Mouse (Mus musculus) embryonic facial prominence, embryonic 15.5 days (tissue): ENCODE results near the gene Exoc4. TPM values are rescaled to one million over a fixed set of nuclear protein-coding genes. Genes with fewer than 3 reads are reported as not detected.

Source experiments
- ATAC-seq: fragments of 200-750 bp; cut with Nextera tagmentation; 2 replicates; pipeline ENCODE4 v1.8.0; 2017; ENCODE audit warnings: low read depth, moderate TSS enrichment; ENCODE audit not compliant: insufficient number of reproducible peaks, low FRiP score, low TSS enrichment
- H3K27ac ChIP-seq: fragments of 300-500 bp; sonication (generic); replicated peaks from 2 replicates; pipeline ENCODE4 v1.5.1; 2015; ENCODE audit warnings: mild to moderate bottlenecking, inconsistent platforms
- H3K27me3 ChIP-seq: fragments of 300-500 bp; sonication (generic); 2 replicates; pipeline ENCODE4 v1.6.1; 2015; ENCODE audit warnings: inconsistent platforms
- H3K36me3 ChIP-seq: fragments of 300-500 bp; sonication (generic); 2 replicates; pipeline ENCODE4 v1.6.1; 2015; ENCODE audit warnings: mild to moderate bottlenecking, inconsistent platforms
- H3K4me1 ChIP-seq: fragments of 300-500 bp; sonication (generic); 2 replicates; pipeline ENCODE4 v1.6.1; 2015; ENCODE audit warnings: inconsistent platforms
- H3K4me2 ChIP-seq: fragments of 300-500 bp; sonication (generic); replicated peaks from 2 replicates; pipeline ENCODE4 v1.6.1; 2015; ENCODE audit warnings: mild to moderate bottlenecking, inconsistent platforms
- H3K4me3 ChIP-seq: fragments of 300-500 bp; sonication (generic); replicated peaks from 2 replicates; pipeline ENCODE4 v1.5.1; 2015; ENCODE audit warnings: mild to moderate bottlenecking, inconsistent platforms
- H3K9ac ChIP-seq: fragments of 300-500 bp; sonication (generic); 2 replicates; pipeline ENCODE4 v1.6.1; 2015; ENCODE audit warnings: inconsistent platforms
- H3K9me3 ChIP-seq: fragments of 300-500 bp; sonication (generic); replicated peaks from 2 replicates; pipeline ENCODE4 v1.6.1; 2016; ENCODE audit warnings: inconsistent platforms
- WGBS: fragments of 180-500 bp; shearing (Covaris S2); methylation state at CpG from one replicate; pipeline ENCODE4 v1.1.7; 2015; 5-methylcytosine and 5-hydroxymethylcytosine counted together
- polyA plus RNA-seq: library from polyadenylated mRNA; unstranded; fragments of >200 nt; fragmentation: Nextera tagmentation; extraction: Ambion mirVana; gene quantifications from 2 replicates; pipeline ENCODE4 v1.2.1, GENCODE M21; 2015

Gene Exoc4
- polyA plus RNA-seq, 1 experiment from 2014 or later, result 36.7 TPM

GRCm38 (mm10) chr6:33261606-33262005 is 12.7 kb downstream of the Exoc4 start:
- no peak overlapping the region for H3K9ac ChIP-seq
- no peaks in the 10 kb centered on the region for H3K9me3 ChIP-seq
- no peak overlapping the region for H3K4me2 ChIP-seq
- peaks cover 2% of the 10 kb centered on the region for H3K36me3 ChIP-seq
- no peak overlapping the region for H3K27ac ChIP-seq
- no peak overlapping the region for H3K4me3 ChIP-seq
- ATAC-seq, result no peak
- no peaks in the 10 kb centered on the region for H3K27me3 ChIP-seq
- WGBS, result 50% methylated on average over 3 of the region's 3 CpGs
- no peaks in the 10 kb centered on the region for H3K4me1 ChIP-seq

DNA sequence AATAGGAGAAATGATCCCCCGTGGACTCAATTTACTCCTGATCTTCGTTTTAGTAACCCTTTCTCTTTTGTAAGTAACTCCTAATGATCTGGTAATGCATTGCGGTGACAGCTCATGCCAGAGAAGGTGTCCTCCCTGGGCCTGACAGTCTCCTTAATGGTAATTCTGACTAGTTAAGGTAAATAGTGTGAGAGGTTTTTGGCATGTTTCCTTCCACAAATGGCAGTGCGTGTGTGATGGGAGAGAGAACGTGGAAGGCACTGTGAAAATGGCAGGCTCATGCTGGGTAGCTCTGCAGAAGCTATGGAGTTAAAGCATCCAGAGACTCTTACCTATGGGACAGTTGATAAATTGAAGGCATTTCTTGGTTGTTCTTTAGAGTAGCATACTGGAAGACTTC is 15.1 kb downstream of the Exoc4 start:
- no peak overlapping the region for H3K9ac ChIP-seq
- ATAC-seq, result no peak
- H3K4me2 ChIP-seq, result no peak overlapping the region
- 77% methylated on average over 5 of the region's 5 CpGs for WGBS
- H3K4me3 ChIP-seq, result no peak overlapping the region
- H3K27me3 ChIP-seq, result no peaks in the 10 kb centered on the region
- H3K36me3 ChIP-seq, result peaks cover 11% of the 10 kb centered on the region
- no peaks in the 10 kb centered on the region for H3K9me3 ChIP-seq
- H3K27ac ChIP-seq, result no peak overlapping the region
- no peaks in the 10 kb centered on the region for H3K4me1 ChIP-seq

GRCm38 (mm10) chr6:33264388-33264787 is 15.5 kb downstream of the Exoc4 start:
- no peak overlapping the region for H3K4me3 ChIP-seq
- no peaks in the 10 kb centered on the region for H3K9me3 ChIP-seq
- H3K4me1 ChIP-seq, result no peaks in the 10 kb centered on the region
- WGBS, result 85% methylated on average over 2 of the region's 2 CpGs
- peaks cover 11% of the 10 kb centered on the region for H3K36me3 ChIP-seq
- H3K9ac ChIP-seq, result no peak overlapping the region
- no peak overlapping the region for H3K27ac ChIP-seq
- ATAC-seq, result no peak
- H3K27me3 ChIP-seq, result no peaks in the 10 kb centered on the region
- H3K4me2 ChIP-seq, result no peak overlapping the region

GRCm38 (mm10) chr6:33267571-33267970 is 18.7 kb downstream of the Exoc4 start:
- H3K9ac ChIP-seq, result no peak overlapping the region
- 61% methylated on average over 6 of the region's 6 CpGs for WGBS
- no peaks in the 10 kb centered on the region for H3K4me1 ChIP-seq
- H3K27me3 ChIP-seq, result no peaks in the 10 kb centered on the region
- H3K4me2 ChIP-seq, result no peak overlapping the region
- H3K9me3 ChIP-seq, result no peaks in the 10 kb centered on the region
- no peak for ATAC-seq
- no peak overlapping the region for H3K4me3 ChIP-seq
- peaks cover 11% of the 10 kb centered on the region for H3K36me3 ChIP-seq
- H3K27ac ChIP-seq, result no peak overlapping the region

GRCm38 (mm10) chr6:33283523-33283922 is 34.6 kb downstream of the Exoc4 start:
- Histone ChIP-seq H3K27ac (no peak overlapping the region), H3K4me3 (no peak overlapping the region), H3K9ac (no peak overlapping the region), H3K4me2 (no peak overlapping the region), H3K27me3 (no peaks in the 10 kb centered on the region), H3K36me3 (no peaks in the 10 kb centered on the region), H3K4me1 (no peaks in the 10 kb centered on the region), H3K9me3 (no peaks in the 10 kb centered on the region)
- ATAC-seq, result no peak
- WGBS, result 20% methylated on average over 3 of the region's 3 CpGs

DNA sequence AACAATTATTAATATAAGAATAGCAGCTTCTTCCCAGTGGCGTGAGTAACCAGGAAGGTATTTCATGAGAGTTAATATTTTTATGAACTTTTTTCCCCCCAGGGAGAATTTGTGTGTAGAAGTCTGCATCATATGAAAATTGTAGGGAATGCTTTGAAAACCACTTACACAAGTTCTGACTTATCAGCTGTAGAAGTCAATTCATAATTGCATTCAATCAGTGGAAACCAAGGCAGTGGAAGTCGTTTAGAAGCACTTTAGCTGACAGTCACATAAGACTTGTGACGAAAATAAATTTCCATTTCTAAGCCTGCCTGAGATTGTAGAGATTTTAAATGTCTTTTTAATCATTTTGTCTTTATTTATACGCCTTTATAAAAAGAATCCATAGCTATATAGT is 35.1 kb downstream of the Exoc4 start:
- ATAC-seq, result no peak
- WGBS, result 46% methylated on average over 4 of the region's 4 CpGs
- H3K9me3 ChIP-seq, result no peaks in the 10 kb centered on the region

GRCm38 (mm10) chr6:33286376-33286775 is 37.5 kb downstream of the Exoc4 start:
- H3K27me3 ChIP-seq, result no peaks in the 10 kb centered on the region
- WGBS, result 70% methylated on average over 6 of the region's 6 CpGs
- H3K4me2 ChIP-seq, result no peak overlapping the region
- no peaks in the 10 kb centered on the region for H3K9me3 ChIP-seq
- no peak overlapping the region for H3K27ac ChIP-seq
- H3K4me3 ChIP-seq, result no peak overlapping the region
- H3K4me1 ChIP-seq, result no peaks in the 10 kb centered on the region
- no peak for ATAC-seq
- H3K9ac ChIP-seq, result no peak overlapping the region
- H3K36me3 ChIP-seq, result no peaks in the 10 kb centered on the region

More for the DNA sequence above, 35.1 kb downstream of the Exoc4 start:
- no peak overlapping the region for H3K4me3 ChIP-seq
- no peaks in the 10 kb centered on the region for H3K27me3 ChIP-seq
- no peaks in the 10 kb centered on the region for H3K4me1 ChIP-seq
- no peak overlapping the region for H3K4me2 ChIP-seq
- H3K36me3 ChIP-seq, result no peaks in the 10 kb centered on the region
- no peak overlapping the region for H3K9ac ChIP-seq
- H3K27ac ChIP-seq, result no peak overlapping the region

GRCm38 (mm10) chr6:33294626-33295025 is 45.7 kb downstream of the Exoc4 start:
- Histone ChIP-seq H3K27ac (no peak overlapping the region), H3K27me3 (no peaks in the 10 kb centered on the region), H3K9ac (no peak overlapping the region), H3K36me3 (no peaks in the 10 kb centered on the region), H3K4me2 (no peak overlapping the region), H3K4me3 (no peak overlapping the region), H3K4me1 (no peaks in the 10 kb centered on the region), H3K9me3 (no peaks in the 10 kb centered on the region)
- ATAC-seq, result no peak
- WGBS, result 57% methylated on average over 2 of the region's 2 CpGs

DNA sequence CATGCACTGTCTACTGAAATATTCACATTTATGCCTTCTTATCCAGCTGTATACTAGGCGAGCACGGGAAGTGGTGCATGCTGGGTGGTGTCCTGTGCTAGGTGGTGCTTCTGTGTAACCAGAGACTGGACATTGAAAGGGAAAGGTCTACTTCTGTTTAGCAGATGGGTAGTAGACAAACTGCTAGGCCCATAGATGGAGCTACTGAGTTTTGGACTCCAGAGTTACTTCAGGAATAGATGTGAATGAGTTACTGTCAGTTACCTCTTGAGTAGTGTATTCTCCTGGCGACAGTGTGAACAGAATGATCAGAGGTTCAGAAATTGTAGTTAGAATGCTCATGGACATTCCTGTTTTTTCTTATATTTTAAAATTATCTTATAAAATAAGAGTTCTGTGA is 48.7 kb downstream of the Exoc4 start:
- no peak overlapping the region for H3K4me3 ChIP-seq
- H3K27me3 ChIP-seq, result no peaks in the 10 kb centered on the region
- no peaks in the 10 kb centered on the region for H3K36me3 ChIP-seq
- ATAC-seq, result no peak
- no peaks in the 10 kb centered on the region for H3K4me1 ChIP-seq
- H3K27ac ChIP-seq, result no peak overlapping the region
- no peaks in the 10 kb centered on the region for H3K9me3 ChIP-seq
- H3K4me2 ChIP-seq, result no peak overlapping the region
- H3K9ac ChIP-seq, result no peak overlapping the region
- 83% methylated on average over 3 of the region's 3 CpGs for WGBS

DNA sequence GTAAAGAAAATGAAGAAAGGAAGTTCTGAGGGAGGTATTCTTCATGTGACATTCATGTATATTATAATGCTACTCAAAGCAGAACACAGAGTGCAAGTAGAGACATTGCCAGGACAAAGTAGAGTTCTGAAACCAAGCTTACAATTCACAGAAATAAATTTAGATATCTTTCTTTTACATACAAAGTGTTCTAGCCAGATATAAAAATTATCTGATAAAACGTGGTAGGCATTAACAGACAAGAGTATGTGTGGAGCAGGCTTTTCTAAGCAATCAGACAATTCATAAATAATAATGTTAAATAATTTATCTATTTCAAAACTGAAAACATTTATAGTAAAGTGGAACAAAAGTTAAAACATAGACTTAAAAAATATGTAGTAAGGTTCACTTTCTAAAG is 49.9 kb downstream of the Exoc4 start:
- no peak for ATAC-seq
- no peak overlapping the region for H3K4me3 ChIP-seq
- 79% methylated on average over 1 of the region's 1 CpGs for WGBS

DNA sequence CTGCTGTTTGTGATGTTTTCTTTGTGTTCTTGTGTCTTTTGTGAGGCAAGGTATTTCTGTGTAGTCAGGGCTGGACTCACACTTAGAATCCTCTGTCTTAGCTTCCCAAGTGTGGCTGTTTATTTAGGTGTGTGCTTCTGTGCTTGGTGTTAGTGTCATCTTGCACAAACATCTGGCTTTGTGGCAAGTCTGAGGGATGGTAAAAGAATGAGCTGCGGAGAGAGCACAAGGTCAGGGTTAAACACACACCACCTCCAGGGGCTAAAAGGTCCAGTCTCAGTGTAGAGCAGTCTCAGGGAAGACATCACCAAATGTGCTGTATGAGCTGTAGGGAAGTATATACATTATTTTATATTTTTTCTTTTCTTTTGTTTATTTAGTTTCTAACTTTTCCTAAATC is 57.1 kb downstream of the Exoc4 start:
- WGBS, result 47% methylated on average over 1 of the region's 1 CpGs
- Histone ChIP-seq H3K27ac (no peak overlapping the region), H3K4me3 (no peak overlapping the region), H3K4me2 (no peak overlapping the region), H3K4me1 (0 out of 2 replicates have a peak, but pooled peaks cover 5% of the 10 kb centered on the region), H3K9ac (no peak overlapping the region), H3K36me3 (0 out of 2 replicates have a peak, but pooled peaks cover 8% of the 10 kb centered on the region), H3K9me3 (no peaks in the 10 kb centered on the region), H3K27me3 (no peaks in the 10 kb centered on the region)
- ATAC-seq, result no peak

More for the DNA sequence above, 49.9 kb downstream of the Exoc4 start:
- no peaks in the 10 kb centered on the region for H3K36me3 ChIP-seq
- no peak overlapping the region for H3K27ac ChIP-seq
- H3K4me1 ChIP-seq, result 0 out of 2 replicates have a peak, but pooled peaks cover 5% of the 10 kb centered on the region
- H3K9me3 ChIP-seq, result no peaks in the 10 kb centered on the region
- no peaks in the 10 kb centered on the region for H3K27me3 ChIP-seq
- no peak overlapping the region for H3K4me2 ChIP-seq
- H3K9ac ChIP-seq, result no peak overlapping the region

GRCm38 (mm10) chr6:33308646-33309045 is 59.8 kb downstream of the Exoc4 start:
- ATAC-seq, result no peak
- H3K4me2 ChIP-seq, result no peak overlapping the region
- H3K4me3 ChIP-seq, result no peak overlapping the region
- WGBS, result 54% methylated on average over 2 of the region's 2 CpGs
- H3K27me3 ChIP-seq, result no peaks in the 10 kb centered on the region
- 0 out of 2 replicates have a peak, but pooled peaks cover 8% of the 10 kb centered on the region for H3K36me3 ChIP-seq
- no peak overlapping the region for H3K27ac ChIP-seq
- H3K9me3 ChIP-seq, result no peaks in the 10 kb centered on the region
- H3K9ac ChIP-seq, result no peak overlapping the region
- H3K4me1 ChIP-seq, result no peaks in the 10 kb centered on the region
